Mouse (Mus musculus) T-cell, adult 2 months (primary cell): ENCODE data around the gene Adtrp.

ENCODE experiments used
- DNase-seq: peaks from one replicate; pipeline ENCODE4 v3.0.0; 2022; ENCODE audit warnings: low spot score

The Adtrp gene

GRCm38 (mm10) chr13:41847516-41848126, at the start of gene Adtrp:
TSS of gene Adtrp (minus strand) at chr13:41847684.
- DNase-seq, result no peak

GRCm38 (mm10) chr13:41892016-41892415, 44.5 kb upstream of the Adtrp start:
- DNase-seq, result no peak

GRCm38 (mm10) chr13:41890618-41891017, 43.1 kb upstream of the Adtrp start:
- no peak for DNase-seq

- DNase-seq, result no peak
These were observed 42.7 kb upstream of the Adtrp start for GRCm38 (mm10) chr13:41890111-41890600.

- DNase-seq, result no peak
These were observed 41.2 kb upstream of the Adtrp start for GRCm38 (mm10) chr13:41888644-41889043.

- DNase-seq, result no peak
These were observed 38.6 kb upstream of the Adtrp start for GRCm38 (mm10) chr13:41886120-41886519.

GRCm38 (mm10) chr13:41883665-41884291, 36.3 kb upstream of the Adtrp start:
- DNase-seq, result no peak

GRCm38 (mm10) chr13:41881201-41881600, 33.7 kb upstream of the Adtrp start:
- no peak for DNase-seq

- DNase-seq, result no peak
These were observed 33.0 kb upstream of the Adtrp start for GRCm38 (mm10) chr13:41880525-41880924.

GRCm38 (mm10) chr13:41872686-41873085, 25.2 kb upstream of the Adtrp start:
- no peak for DNase-seq

- DNase-seq, result no peak
These were observed 24.7 kb upstream of the Adtrp start for GRCm38 (mm10) chr13:41872161-41872562.

- no peak for DNase-seq
These were observed 20.0 kb upstream of the Adtrp start for GRCm38 (mm10) chr13:41867533-41867932.

- no peak for DNase-seq
These were observed 18.1 kb upstream of the Adtrp start for GRCm38 (mm10) chr13:41865575-41865974.

- DNase-seq, result no peak
These were observed 17.6 kb upstream of the Adtrp start for GRCm38 (mm10) chr13:41865071-41865470.

- no peak for DNase-seq
These were observed 13.3 kb upstream of the Adtrp start for GRCm38 (mm10) chr13:41860603-41861405.

- no peak for DNase-seq
These were observed 8.0 kb upstream of the Adtrp start for GRCm38 (mm10) chr13:41855206-41856185.

GRCm38 (mm10) chr13:41850727-41851378, 3.4 kb upstream of the Adtrp start:
- DNase-seq, result no peak

GRCm38 (mm10) chr13:41846516-41846915, 968 bp downstream of the Adtrp start:
- no peak for DNase-seq

- no peak for DNase-seq
These were observed 2.5 kb downstream of the Adtrp start for GRCm38 (mm10) chr13:41845013-41845412.

GRCm38 (mm10) chr13:41844071-41844470, 3.4 kb downstream of the Adtrp start:
- DNase-seq, result no peak

- no peak for DNase-seq
These were observed 13.8 kb downstream of the Adtrp start for GRCm38 (mm10) chr13:41833614-41834139.
